Mouse (Mus musculus) left cerebral cortex, postnatal 4 days (tissue): ENCODE measurements at regions not wholly inside any gene's neighbourhood (a gene's known extent, or its start where the extent isn't known, plus 50 kb on each side); places are given as distances from the start of the nearest gene placed in this dataset.
A peak's percentile ranks its signal among the peaks of the same experiment; 100 is the strongest.

Experiments used
- DNase-seq: peaks from one replicate; pipeline ENCODE4 v3.0.0-alpha.2; 2022
- intact Hi-C: fragments of 180-260 bp; cut with DNase I; formaldehyde crosslinking; loops from one replicate; pipeline ENCODE4 v1.15.1; 2025

- DNase-seq: no peak
- intact Hi-C loops: no loop called here
These were observed 456.2 kb upstream of the Sox9 start for GRCm38 (mm10) chr11:112325850-112326249.

- intact Hi-C loops: no loop called here
- DNase-seq: no peak
These were observed 454.4 kb upstream of the Sox9 start for GRCm38 (mm10) chr11:112327606-112328005.

- intact Hi-C loops: no loop called here
- no peak for DNase-seq
These were observed 436.9 kb upstream of the Sox9 start for GRCm38 (mm10) chr11:112345133-112345532.

DNA sequence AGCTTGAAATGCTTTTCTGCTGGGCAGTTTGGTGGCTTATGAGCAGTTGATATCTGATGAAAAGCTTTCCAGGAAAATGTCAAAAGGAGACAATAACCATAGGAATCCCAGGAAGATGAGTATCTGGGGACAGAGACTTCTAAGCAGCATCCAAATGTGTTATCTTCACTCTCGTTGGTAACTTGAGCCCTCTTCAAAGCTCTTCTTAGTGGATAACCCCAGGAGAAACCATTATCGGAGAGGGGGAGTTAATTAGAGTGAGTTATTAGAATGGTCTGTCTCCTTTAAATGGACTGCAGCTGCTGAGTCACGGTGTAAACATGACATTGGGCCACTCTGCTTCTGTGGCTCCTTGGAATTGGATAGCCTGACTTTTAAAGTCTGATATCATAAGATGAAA lies 436.4 kb upstream of the Sox9 start:
- intact Hi-C loops: no loop called here
- no peak for DNase-seq

DNA sequence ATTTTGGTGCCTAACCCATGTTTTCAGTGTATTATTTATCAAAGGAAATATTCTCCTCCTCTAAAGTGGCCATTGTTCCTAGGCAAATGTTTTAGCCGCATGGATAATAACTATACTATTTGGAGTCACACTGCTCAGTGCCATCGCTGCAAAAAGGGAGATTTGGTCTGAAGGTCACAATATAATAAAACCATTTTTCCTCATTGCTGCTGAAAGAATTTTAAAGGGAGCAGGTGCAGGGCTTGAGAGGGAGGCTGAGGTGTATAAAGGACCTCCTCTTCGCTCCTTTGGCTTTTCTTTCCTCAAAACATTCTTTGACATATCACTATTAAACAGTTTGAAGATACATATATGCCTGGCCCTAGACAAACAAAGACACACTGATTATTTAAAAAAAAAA lies 435.9 kb upstream of the Sox9 start:
- intact Hi-C loops: no loop called here
- DNase-seq: no peak

DNA sequence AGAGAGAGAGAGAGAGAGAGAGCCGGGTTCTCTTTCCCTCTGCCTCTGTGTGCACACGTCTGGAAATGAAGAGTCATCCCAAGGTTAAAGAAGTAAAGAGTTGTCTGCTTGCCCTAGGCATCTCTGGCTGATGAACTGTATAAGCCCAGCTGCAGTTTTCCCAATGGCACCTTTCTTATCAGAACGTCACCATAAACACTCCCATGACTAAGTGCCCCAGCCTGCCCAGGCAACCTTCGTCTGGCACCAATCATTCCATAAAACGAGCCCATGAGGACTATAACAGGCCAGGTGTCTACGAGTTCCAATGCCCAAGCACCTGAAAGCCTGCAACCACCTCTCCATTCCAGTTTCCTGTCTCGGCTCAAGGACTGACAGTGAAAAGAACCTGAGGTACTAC lies 435.5 kb upstream of the Sox9 start:
- no peak for DNase-seq
- intact Hi-C loops: no loop called here

- intact Hi-C loops: no loop called here
- DNase-seq: no peak
These were observed 426.7 kb upstream of the Sox9 start for GRCm38 (mm10) chr11:112355311-112355710.

DNA sequence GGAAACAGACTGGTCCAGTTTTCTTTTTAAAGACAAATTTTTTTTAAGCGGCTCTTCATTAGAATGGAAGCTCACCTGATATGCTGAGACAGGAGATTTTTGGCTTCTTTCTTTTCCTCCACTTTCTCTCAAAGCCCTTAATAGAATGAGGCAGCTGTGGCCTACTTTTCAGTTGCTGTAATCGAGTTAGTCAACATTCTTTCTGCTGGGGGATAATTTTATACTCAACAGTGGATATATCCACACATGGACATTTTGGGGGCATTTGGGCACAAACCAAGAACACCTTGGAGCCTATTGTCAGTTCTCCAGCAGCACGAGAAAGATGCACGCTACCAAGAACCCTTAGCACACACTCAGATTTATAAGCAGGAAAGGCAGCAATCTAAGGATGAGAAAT lies 415.3 kb upstream of the Sox9 start:
- no peak for DNase-seq
- intact Hi-C loops: no loop called here

DNA sequence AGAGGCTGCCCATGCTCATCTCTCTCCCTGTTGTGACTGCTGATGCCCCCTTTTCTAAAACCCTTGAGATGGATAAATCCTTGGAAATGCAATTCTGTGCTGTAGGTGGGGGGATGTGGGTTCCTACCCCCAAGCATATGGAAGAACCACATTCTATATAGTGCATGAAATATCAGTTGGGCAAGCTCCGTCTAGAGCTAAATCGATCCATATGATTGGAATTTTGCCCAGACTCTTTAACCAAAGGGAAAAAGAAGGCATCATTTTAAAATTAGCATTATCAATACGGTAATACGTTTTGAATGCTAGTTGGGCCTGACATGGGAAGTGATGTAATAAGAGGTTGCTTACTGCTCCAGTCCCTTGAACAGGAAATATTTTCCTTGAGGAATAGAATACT lies 411.1 kb upstream of the Sox9 start:
- no peak for DNase-seq
- intact Hi-C loops: no loop called here

GRCm38 (mm10) chr11:112400069-112400468 lies 382.0 kb upstream of the Sox9 start:
- intact Hi-C loops: no loop called here
- DNase-seq: no peak

- DNase-seq: no peak
- intact Hi-C loops: no loop called here
These were observed 374.3 kb upstream of the Sox9 start for GRCm38 (mm10) chr11:112407681-112408080.

- intact Hi-C loops: no loop called here
These were observed 369.6 kb upstream of the Sox9 start for GRCm38 (mm10) chr11:112412434-112412833.

GRCm38 (mm10) chr11:112442639-112443038 lies 339.4 kb upstream of the Sox9 start:
- intact Hi-C loops: no loop called here
- no peak for DNase-seq

More at GRCm38 (mm10) chr11:112412434-112412833, 369.6 kb upstream of the Sox9 start:
- no peak for DNase-seq

DNA sequence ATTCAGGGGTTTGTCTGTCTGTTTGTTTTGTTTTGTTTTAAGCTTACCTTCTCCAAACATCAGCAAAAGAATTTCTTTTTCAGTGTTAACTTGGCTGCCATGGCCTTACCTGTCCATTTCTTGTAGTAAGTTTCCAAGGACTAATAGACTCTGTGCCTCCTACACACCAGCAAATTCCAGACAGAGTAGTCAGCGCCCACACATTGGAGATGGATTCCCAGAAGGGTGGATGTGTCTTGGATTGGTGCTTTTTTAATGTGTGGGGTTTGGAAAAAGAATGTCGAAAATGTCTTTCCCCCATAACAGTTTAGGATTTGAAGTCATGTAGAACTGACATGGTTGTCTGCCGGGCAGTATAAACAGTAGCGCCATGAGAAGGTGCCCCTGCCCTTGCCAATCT lies 338.1 kb upstream of the Sox9 start:
- intact Hi-C loops: no loop called here
- DNase-seq: no peak

- intact Hi-C loops: no loop called here
- no peak for DNase-seq
These were observed 332.4 kb upstream of the Sox9 start for GRCm38 (mm10) chr11:112449632-112450031.

- intact Hi-C loops: no loop called here
- no peak for DNase-seq
These were observed 331.8 kb upstream of the Sox9 start for GRCm38 (mm10) chr11:112450227-112450626.

- DNase-seq: no peak
- intact Hi-C loops: no loop called here
These were observed 323.9 kb upstream of the Sox9 start for GRCm38 (mm10) chr11:112458075-112458474.

DNA sequence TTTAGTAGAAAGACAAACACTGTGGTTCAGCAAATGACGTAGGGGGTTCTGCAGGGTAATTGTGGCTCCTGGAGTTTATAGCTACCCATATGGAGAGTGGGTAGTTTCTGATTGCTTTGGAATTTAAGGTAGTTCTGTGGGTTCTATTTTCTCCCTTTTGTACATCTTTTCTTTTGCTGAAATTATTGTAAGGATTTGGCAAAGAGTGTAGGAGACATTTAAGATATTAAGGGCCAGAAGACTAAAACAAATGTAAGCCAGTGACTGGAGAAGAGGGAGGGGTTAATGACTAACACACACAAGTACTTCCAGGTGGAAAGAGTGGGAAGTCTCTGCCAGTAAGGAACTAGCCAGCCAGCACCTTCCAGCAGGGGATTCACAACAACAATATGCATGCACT lies 318.9 kb upstream of the Sox9 start:
- DNase-seq: no peak
- intact Hi-C loops: no loop called here

GRCm38 (mm10) chr11:112464386-112464785 lies 317.6 kb upstream of the Sox9 start:
- intact Hi-C loops: no loop called here
- peak; percentile 74 for DNase-seq

DNA sequence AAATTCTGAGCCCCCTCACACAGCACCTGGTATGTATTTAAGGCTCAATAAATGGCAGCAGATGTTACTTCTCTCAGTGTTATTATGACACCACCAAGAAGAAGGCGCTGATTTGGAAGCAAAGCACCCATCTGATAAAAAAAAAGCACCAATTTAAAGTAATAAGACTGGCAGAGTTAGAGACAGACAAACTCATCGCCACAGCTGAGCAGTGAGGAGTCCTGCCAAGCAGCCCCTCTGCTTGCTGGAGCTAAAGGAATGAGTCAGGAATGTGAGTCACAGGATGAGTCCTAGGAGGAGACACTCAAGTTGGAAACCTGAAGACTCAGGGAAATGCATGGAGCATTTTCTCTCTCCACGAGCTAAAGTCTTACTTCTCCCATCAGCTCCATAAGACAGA lies 311.7 kb upstream of the Sox9 start:
- no peak for DNase-seq
- intact Hi-C loops: no loop called here

GRCm38 (mm10) chr11:112473237-112473636 lies 308.8 kb upstream of the Sox9 start:
- intact Hi-C loops: no loop called here

GRCm38 (mm10) chr11:112473681-112474080 lies 308.3 kb upstream of the Sox9 start:
- no peak for DNase-seq

More at GRCm38 (mm10) chr11:112473237-112473636, 308.8 kb upstream of the Sox9 start:
- no peak for DNase-seq

GRCm38 (mm10) chr11:112480360-112480759 lies 301.7 kb upstream of the Sox9 start:
- DNase-seq: no peak
- intact Hi-C loops: no loop called here

More at GRCm38 (mm10) chr11:112473681-112474080, 308.3 kb upstream of the Sox9 start:
- intact Hi-C loops: no loop called here

DNA sequence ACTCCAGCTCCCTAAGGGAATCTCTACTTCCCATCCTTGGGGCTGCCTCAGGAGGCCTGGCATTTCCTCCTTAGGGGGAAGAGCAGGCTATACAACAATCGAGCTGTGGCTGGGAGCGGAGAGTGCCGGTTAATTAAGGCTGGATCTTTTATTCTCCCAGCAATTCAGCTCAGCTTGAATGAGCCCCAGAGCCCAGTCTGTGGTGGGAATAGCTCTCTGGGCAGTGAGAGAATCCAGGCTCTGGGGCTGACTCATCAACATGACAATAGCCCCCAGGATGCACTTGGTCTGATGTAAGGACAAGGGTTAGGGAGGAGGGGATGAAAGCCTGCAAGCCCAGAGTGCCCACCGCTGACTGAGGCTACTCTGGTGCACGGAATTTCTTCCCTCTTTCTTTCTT lies 280.2 kb upstream of the Sox9 start:
- intact Hi-C loops: no loop called here
- DNase-seq: peak; percentile 24
